Mouse (Mus musculus) thymus, postnatal 4 days (tissue): ENCODE data around the gene Slc25a29.

ENCODE experiments used
- DNase-seq: peaks from one replicate; pipeline ENCODE4 v3.0.0; 2021

Gene Slc25a29

DNA sequence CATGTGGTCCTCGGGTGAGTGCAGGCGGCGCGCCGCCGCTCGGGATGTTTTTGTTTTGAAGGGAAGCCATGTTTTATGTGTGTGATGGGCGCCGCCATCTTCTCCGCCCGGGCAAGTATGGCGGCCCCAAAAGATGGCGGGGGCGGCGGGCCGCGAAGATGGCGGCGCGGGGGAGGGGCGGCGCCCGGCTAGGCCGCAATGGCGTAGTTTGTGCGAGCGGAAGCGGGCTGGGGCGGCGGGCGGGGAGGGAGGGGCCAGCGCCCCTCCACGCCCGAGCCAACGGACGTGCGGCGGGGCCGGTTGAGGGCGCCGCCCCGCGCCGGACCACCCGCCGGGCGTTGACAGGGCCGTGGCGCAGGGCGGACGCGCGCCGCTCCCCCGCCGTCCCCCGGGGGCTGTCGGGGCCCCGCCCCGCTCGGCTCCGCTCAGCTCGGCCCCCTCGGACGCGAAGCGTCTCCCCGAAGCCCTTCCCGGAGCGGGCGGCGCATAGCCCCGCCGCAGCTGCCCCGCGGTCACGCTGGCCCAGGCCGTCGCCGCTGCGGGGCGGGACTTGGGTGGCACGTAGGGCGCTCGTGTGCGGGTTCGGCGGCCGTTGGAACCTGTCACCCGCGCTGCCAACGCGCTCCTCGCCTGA, 41.5 kb downstream of the Slc25a29 start:
- DNase-seq, result peak; percentile 91

GRCm38 (mm10) chr12:108793453-108793941, 42.2 kb downstream of the Slc25a29 start:
- peak; percentile 67 for DNase-seq

DNA sequence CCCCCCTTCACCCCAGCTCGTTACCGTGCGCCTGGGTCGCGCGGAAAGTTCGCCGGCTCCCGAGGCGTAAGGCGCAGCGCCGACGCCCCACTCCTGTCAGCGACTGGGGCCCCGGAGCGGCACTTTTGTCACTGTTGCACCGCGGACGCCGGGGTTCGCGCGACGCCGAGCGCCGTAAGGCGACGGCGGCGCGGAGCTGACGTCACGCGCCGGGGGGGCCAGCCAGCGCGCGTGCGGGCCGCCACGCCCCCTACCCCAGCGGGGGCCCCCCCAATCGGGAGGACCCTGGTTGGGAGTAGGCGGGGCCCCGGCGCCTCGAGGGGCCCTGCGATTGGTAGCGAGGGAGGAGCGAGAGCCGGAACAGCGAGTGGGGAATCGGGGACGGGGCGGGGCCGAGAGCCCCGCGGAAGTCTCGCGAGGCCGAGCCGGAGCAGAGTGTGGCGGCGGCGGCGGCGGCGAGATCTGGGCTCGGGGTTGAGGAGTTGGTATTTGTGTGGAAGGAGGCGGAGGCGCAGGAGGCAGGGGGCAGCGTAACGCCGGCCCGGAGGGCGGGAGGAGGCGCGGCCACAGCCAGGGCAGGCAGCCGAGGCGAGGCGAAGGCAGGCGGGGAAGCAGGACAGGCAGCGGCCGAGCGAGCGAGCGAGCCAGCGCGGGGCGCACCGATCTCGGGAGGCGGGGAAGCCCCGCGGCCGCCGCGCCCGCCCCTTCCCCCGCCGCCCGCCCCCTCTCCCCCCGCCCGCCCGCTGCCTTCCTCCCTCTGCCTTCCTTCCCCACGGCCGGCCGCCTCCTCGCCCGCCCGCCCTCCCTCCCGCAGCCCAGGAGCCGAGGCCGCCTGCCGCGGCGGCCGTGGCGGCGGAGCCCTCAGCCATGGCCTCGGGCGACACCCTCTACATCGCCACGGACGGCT, 42.9 kb downstream of the Slc25a29 start, which contains the start of gene Yy1:
Gene Yy1 (plus strand): TSS at position 428 of the 907 bp plus-strand sequence.
- peak; percentile 99 for DNase-seq

- peak; percentile 92 for DNase-seq
These were observed 43.5 kb downstream of the Slc25a29 start for GRCm38 (mm10) chr12:108792152-108792545.

DNA sequence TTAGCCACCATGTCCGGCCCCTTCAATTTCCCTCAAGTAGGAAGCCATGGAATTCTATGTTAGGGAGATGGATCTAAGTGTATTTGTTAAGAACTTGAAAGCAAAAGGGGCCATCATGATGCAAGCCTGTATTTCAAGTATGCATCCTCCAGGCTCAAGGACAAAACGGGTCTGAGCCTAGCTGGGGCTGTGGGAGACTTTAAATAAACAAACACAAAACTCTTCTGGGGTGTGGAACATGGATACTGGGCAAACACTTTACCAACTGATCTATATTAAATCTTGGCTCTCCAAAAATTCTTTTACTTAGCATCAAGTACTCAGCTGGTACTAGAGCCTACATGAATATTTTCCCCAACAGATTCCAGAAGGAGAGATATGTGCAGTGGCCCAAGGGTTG, 48.4 kb downstream of the Slc25a29 start:
- DNase-seq, result no peak

GRCm38 (mm10) chr12:108785161-108785560, 50.5 kb downstream of the Slc25a29 start:
- DNase-seq, result no peak

- no peak for DNase-seq
These were observed 55.4 kb downstream of the Slc25a29 start for GRCm38 (mm10) chr12:108780108-108780877.
